Mouse (Mus musculus): Measurements from ENCODE around the gene Trim25.

Gene Trim25

DNA sequence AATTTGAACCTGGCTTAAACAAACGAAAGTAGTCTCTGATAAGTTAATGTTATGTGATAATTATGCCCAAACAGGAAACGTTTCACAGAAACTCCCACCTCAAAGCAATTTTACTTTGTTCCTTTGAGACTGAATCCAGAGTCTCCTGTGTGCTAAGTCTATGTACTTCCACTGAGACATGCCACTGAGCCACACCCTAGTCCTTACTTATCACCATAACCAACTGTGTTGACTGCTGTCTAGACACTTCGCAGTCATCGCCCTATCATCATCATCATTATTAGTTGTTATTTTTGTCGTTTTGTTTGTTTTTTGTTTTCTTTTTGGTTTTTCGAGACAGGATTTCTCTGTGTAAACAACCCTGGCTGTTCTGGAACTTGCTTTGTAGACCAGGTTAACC, 65.1 kb downstream of the Trim25 start:
- no peak for DNase-seq (ENCODE audit: low spot score in 2 of 2)

DNA sequence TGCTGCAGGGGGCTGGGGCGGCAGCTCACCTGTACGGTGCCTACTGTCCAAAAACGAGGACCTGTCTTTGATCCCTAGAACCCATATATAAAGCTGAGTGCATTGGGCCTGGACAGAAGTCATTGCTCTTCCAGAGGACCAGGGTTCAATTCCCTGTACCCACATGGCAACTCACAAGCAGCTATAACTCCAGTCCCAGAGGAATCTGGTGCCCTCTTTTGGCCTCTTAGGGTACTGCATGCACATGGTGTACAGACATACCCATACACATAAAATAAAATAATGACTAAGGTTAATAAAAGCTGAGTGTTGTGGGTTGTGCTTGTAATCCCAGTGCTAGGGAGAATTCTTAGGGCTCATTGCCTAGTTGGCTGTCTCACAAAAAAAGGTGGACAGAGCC, 66.1 kb downstream of the Trim25 start:
- DNase-seq (ENCODE audit: low spot score in 2 of 2): peak in 1 of 2 experiments; percentile 54

DNA sequence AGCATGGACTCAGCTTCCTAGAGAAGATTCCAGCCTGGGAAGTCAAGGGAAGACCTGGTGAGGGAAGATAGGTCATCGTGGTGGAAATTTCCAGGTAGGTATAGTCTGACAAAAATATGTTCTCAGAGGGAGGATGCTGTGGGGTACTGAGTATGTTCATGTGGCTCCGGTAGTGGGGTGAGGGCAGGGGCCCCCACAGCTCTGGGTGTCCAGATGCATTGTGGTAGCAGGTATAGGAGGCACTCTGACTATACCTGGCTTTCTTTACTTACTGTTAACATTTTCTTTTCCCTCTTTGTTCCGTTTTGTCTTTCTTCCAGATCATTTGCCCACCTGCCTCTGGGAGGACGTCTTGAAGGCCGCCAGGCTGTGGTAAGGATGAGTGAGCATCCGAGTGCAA, 67.0 kb downstream of the Trim25 start:
- no peak for DNase-seq (ENCODE audit: low spot score in 2 of 2)

DNA sequence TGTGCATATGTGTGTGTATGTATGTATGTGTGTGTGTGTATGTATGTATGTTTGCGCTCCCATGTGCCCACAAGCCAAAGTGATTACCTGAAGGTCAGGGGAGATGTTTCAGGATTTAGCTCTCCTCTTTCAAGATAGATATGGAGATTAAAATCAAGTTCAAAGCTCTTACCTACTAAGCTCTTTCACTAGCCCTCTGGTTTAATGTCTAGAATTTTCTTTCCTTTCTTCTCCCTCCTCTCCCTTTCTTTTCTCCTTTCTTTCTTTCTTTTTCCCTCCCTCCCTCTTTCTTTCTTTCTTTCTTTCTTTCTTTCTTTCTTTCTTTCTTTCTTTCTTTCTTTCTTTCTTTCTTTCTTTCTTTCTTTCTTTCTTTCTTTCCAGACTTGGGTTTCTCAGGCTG, 67.6 kb downstream of the Trim25 start, which contains the start of gene Dgke:
Gene Dgke (minus strand): TSS at position 101 of the 400 bp plus-strand sequence.
- DNase-seq (ENCODE audit: low spot score in 2 of 2): no peak

DNA sequence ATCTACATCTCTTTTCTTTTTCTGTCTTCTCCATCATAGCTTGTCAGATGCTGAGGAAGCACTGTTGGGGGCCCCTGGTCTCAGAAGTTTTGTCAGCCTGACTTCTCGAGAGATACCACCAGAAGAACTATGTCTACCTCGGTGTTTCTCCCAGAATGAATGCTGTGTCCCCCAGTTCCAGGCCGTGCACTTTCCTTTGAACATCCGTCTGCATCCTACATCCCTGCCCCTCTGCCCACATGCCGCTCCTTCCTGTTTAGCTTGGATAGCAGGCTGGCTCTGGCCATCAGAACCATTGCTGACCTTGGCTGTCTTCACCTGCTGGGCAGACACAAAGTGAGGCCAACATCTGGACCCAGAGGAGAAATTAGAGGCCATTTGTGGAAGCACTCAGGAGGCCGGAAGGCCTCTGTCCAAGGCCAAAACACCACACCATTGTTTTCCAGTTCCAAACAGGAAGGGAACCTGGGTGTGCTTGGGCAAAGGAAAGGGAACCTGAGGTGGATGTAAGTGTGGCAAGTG, 68.2 kb downstream of the Trim25 start:
- DNase-seq (ENCODE audit: low spot score in 2 of 2): no peak

DNA sequence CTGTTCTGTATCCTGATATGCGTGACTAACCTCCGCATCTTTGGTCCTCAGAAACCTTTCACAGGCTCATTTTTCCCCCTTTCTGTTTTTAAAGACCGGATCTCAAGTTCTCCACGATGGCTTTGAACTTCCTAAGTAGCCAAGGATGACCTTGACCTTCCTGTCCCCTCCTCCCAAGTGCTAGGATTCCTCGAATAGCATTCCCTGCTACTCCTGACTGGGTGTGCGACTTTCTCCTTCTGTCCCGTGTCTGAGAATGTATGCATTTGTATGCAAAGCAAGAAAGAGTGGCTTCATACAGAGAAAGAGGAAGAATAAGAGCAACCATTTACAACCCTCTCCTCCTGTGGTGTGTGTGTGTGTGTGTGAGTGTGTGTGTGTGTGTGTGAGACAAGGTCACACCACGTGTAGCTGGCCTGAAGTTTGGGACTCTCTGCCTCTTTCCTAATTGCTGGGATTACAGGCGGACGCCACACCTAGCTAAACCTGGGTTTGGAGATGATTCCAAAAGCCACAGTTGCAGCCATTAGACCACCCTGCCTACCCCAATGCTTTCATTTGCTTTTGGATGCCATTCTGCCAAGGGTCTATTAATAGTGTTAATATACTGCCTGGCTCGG, 68.8 kb downstream of the Trim25 start:
- no peak for DNase-seq (ENCODE audit: low spot score in 2 of 2)

DNA sequence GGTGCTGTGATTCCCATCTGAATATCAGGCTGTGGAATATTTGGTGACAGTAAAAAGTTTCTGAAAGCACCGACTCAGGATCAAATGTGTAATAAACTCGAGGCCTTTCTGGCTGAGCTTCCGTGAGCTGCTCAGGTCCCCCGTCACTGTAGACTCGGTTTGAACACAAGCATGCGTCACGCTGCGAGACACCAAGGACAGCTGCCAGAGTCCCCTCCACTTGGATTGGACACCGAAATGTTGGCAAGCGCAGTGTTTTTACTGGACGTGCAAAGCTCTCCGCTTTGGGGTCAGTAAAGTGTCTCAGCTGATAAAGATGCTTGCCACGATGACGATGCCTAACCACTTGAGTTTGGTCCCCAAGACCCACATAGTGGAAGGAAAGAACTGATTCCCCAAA, 69.5 kb downstream of the Trim25 start:
- no peak for DNase-seq (ENCODE audit: low spot score in 2 of 2)

DNA sequence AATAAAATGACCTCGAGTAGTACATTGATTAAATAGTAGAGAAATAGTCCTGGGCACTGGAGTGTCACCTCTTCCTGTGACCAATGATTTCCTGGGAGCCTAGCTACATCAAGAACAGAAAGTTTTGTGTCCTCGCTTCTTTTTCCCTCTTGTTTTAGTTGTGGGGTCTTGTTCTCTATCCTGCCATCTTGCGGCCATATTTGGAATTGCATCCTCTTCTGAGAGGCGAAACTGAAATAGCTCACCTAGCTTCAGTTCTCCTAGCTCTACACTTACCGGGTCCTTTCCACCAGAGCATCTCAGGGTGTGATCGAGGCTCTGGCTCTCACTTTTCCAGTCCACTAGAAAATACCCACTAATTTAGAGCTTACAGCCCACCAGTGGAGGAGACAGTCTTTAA, 70.1 kb downstream of the Trim25 start:
- peak; percentile 60 to 80 for DNase-seq (ENCODE audit: low spot score in 2 of 2)
